Mouse (Mus musculus): ENCODE measurements around the gene Rpn1.

DNA sequence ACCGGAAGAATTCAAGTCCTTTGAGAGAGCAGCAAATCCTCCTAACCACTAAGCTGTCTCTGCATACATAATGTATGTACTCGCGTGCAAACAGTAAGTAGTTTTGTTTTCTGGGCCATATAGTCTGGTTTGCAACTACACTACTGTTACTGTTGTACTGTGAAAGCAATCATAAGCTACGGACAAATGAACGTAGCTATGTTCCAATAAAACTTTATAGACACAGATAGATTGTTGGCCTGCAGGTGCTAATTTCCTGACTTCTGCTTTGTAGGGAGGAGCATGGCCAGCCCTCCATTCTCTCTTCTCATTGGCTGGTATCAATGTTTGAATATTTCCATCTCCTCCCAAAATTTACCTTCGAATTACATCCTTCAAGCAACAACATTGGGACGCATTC, 1.2 kb upstream of the Rpn1 start:
- TF ChIP-seq CTCF (IDR thresholded peaks at IDR 0.05; ENCODE audit: low read depth, low read length) (no peak), EP300 (IDR thresholded peaks at IDR 0.05; ENCODE audit: insufficient read depth, low read depth, low read length) (no peak), POLR2A (IDR thresholded peaks at IDR 0.05; ENCODE audit: insufficient read depth, low read length) (no peak)
